Mouse (Mus musculus): ENCODE measurements around the gene Fcna.
A peak's percentile ranks its signal among the peaks of the same experiment; 100 is the strongest.

Fcna gene

DNA sequence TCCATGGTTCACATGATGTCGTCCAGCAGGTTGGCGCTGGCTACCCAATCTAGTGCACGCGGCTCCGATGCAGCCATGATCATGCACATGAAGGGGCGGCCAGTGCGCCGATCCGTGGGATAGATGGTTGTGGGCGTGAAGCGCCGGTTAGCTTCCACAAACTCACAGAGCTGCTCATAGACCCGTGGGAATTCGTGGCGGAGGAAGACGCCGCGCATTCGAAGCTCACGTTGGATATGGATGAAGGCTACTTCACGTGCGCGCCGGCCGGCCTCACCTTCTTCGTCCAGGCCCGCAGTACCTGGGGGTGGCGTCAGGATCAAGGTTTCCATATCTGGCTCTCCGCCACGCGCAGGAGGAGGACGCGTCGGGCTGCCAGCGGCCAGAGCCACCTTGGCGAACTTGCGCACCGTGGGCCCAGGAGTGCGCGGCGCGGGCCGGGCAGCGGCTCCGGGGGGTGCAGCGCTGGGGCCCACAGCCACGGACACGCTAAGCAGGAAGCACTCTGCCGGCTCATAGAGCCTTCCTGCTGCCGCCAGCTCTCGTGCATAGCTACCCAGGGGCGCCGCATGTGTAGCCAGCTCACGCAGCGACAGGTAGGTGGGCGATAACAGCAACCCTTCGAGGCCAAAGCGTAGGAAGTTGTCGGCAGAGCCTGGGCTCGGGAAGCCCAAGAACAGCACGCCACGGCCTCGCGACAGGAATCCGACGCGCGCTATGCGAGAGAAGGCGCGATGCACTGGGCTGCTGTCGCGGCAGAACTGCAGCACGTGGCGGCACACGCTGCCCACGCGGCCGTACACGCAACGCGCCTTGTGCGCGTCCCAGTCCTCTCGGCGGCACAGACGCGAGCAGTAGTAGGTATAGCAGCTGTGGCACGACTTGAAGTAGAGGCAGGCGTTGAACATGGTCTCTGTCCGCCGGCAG, 50.6 kb downstream of the Fcna start:
- no peak for DNase-seq

DNA sequence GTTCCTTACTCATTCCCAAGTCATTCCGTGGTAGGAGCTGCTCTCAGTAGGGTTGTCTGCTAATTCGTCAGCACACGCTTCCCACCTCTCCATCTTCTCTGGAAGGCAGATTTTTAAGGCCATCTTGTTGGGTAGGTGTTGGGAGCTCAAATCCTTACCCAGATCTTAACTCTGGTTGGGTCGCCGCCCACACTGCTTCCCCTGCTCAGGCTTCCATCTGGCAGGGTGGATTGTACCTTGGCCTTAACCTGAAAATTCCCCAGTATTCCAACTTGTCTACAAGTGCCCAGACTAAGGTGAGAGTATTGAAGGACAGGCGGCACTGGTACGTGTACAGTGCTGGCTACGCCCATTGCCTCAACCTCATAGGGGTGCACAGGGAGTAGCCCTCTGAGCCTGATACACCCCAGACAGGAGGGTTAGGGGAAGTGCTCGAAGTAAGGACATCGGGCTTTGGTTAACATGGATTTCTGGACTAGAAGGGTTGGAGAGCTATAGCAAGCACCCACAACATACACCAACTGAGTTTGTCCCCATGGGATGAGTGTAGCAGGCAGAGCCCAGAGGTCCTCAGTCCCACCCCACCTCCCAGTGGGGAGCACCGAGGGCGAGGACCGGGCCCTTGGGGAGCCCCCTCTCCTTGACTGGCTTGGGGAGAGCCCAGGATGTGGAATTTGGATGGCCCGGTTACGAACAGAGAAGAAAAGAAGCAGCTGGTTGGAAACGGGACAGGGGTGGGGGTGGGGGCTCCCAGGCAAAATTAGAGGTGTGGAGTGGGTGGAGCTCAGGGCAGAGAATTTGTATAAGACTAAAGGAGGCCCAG, 51.6 kb downstream of the Fcna start:
- no peak for DNase-seq

DNA sequence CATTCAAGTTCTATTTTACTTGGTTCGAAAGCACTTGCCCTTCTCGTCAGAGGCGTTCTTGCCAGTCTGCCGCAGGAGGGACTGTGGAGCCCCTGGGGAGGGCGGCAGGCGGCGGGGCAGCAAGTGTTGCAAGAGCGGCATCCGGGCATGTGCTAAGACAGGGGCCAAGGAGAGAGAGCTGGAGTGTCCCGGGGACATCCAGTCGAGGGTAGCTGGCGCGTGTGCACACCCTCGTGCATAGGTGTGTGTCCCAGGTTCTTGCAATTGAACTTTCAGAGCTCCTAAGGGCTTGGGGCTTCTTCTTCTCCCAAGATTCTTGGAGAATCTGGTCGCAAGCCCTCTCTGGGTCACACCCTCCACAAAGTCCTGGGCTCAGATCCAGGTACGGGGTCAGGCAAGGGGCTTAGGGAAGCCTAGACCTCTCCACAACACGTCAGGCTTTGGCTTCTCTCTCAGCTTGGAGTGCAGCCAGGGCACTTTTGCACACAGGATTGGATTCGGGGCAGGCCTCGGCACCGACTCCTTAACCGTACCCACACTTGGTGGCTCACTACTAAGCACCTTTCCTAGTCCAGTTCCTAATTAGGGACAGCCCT, 52.3 kb downstream of the Fcna start:
- peak; percentile 60 for DNase-seq

All from kidney, postnatal 10 days (tissue).